Mouse (Mus musculus) liver, embryonic 14 days (tissue): ENCODE measurements around the gene Kmt2b. TPM values are rescaled to one million over a fixed set of nuclear protein-coding genes. Genes with fewer than 3 reads are reported as not detected.

ENCODE experiments used
- polyA plus RNA-seq: library from polyadenylated mRNA; depleted of rRNA; stranded (reverse); fragments of >200 nt; gene quantifications from 2 replicates; pipeline ENCODE4 v1.2.3, GENCODE M21; 2012; rRNA removed

Gene Kmt2b
- 9.7 and 11.2 TPM in 2 replicates for polyA plus RNA-seq

DNA sequence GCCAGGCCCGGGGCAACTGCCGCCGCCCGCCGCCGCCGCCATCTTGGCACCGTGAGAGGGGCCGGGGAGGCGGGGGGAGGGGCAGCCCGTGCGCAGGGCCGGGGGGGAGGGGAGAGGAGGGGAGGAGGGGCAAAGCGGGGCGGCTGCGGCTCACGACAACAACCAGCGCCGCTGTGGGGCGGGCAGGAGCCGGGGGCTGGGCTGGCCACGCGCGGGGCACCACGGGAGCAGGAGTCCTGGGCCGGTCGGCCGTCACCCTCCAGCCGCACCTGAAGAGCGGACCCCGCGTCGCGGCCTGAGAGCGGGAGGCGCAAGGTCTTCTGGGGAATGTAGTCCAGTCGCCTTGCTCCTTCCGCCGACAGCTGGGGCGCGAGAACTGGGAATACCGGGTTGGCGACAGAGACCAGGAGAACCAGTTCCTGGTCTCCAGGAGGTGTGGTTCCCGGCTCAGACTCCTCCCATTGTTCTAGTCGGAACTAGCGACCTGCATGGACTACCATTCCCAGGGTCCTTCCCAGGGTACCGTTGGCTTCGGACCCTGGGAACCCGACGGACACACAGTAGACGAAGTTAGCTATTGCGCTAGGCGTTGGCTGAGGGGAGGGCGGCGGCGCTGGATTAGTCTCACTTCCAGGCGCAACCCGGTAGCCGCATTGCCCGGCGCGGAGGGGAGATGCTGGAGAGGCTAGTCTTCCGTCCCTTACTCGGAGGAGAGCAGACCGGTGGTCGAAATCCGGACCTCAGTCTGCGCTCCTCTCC lies at the start of gene Kmt2b:
TSS of gene Kmt2b (minus strand) at position 51 of the 759 bp plus-strand sequence.

GRCm38 (mm10) chr7:30635752-30636151 lies 47.2 kb upstream of the Kmt2b start, which contains the start of gene Etv2:
TSS of gene Etv2 (minus strand) at chr7:30635852.

DNA sequence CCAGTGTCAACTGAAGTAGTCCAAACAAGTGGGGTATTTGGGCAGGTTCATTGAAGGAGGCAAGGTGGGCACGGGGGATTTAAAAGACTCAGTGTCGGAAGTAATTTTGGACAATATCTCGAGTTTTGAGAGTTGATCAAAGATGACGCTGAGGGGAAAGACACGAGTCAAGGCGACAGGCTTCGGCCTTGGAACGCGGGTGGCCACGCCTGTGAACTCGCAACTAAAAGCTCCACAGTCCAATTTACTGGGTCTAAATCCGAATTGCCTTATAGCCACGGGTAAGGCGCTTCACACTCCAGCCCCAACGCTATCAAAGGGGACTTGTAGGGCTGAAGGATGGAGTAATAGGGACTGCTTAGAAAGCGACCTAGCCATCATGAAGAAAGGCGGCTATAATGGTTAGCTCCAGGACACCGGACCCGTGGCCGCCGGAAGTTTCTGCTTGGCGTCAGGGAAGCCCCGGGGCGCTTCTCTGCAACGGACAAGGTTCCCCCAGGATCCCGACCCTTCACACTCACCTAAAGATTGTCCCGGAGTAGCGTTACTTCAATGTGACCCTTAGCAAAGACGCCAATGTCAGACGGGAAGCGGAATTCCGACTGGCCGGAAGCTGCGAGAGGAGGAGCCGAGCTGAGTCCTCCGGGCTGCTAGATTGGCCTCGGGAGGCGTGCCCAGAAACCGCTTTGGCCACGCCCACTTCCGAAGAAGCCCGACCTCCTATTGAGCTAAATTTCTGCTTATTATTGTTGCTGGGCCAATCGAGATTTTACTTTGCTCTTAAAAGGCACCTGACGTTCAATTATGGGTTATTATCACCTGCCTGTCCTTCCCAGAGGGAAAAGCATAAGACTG lies 37.2 kb upstream of the Kmt2b start, which contains the start of gene Cox6b1:
TSS of gene Cox6b1 (minus strand) at position 622 of the 855 bp plus-strand sequence.

DNA sequence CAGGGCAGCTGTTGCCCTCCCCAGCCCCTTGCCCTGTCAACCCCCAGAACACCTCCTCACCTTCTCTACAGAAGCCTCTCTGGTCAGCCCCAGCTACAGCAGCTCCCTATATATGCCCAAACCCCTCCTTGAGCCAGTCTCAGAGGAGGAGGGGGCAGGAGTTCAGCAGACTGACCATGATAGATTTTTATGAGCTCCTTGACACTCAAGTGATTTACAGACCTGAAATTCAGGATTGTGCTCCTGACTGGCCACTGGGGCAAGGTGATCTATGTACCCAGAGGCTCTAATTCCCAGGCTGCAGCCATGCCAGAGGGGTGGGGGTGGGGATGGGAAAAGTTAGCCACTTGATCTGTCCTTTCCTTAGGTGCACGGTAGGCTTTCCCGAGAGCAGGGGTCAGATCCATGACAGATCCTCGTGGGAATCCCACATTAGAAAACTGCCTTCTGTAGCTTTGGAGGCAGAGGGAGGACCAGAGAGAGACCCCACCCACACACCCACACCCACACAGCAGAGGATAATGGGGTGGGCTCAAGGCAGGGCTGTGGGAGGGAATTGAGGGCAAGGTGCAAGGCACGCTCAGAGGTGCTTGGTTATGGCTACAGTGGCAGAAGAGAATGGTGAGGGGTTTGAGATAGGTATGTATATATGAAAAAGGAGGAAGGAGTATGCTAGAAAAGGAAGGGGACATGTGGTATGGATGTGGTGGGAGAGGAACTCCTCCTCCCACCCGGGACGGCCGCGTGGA lies 24.3 kb upstream of the Kmt2b start, which contains the start of gene Upk1a:
TSS of gene Upk1a (minus strand) at position 194 of the 749 bp plus-strand sequence.

GRCm38 (mm10) chr7:30598786-30599185 lies 10.3 kb upstream of the Kmt2b start, which contains the start of gene Zbtb32:
TSS of gene Zbtb32 (minus strand) at chr7:30598909.

GRCm38 (mm10) chr7:30564970-30565571 lies 23.5 kb downstream of the Kmt2b start, which contains the start of gene Igflr1:
TSS of gene Igflr1 (plus strand) at chr7:30565427.

DNA sequence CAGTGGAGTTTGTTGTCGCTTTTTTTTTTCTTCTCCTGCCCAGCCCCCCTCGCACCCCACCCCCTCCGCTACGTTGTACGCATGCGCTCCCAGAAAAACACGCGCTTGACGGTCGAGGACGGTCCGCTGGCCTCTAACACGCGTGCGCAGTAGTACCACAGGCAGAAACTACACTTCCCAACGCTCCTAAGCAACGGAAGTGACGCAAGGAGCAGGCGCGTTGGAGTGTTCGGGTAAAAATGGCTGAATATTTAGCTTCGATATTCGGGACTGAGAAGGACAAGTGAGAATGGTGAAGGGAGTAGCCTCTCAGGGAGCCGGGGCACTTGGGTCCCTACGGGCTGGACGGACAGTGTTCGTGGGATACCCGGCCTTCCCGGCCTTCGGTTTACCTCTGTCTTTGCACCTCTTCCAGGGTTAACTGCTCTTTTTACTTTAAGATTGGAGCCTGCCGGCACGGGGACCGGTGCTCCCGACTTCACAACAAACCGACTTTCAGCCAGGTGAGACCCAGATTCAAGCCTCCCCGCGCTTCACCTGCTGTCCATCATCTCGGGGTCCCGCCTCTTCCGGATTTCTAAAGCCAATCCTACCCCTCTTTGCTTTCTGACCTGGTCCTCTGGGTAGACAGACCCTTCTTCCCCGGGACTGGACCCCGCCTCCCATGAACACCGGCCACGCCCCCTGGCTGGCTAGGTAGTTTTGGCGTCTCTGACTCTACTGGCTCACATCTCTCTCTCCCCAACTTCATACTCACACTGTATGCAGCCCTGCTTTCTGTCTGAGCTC lies 25.2 kb downstream of the Kmt2b start, which contains the start of the genes U2af1l4, Gm49396 and Psenen:
TSS of gene U2af1l4 (plus strand) at position 185 of the 789 bp plus-strand sequence.
TSS of gene Gm49396 (plus strand) at position 228 of the 789 bp plus-strand sequence.
TSS of gene Psenen (minus strand) at position 511 of the 789 bp plus-strand sequence.

DNA sequence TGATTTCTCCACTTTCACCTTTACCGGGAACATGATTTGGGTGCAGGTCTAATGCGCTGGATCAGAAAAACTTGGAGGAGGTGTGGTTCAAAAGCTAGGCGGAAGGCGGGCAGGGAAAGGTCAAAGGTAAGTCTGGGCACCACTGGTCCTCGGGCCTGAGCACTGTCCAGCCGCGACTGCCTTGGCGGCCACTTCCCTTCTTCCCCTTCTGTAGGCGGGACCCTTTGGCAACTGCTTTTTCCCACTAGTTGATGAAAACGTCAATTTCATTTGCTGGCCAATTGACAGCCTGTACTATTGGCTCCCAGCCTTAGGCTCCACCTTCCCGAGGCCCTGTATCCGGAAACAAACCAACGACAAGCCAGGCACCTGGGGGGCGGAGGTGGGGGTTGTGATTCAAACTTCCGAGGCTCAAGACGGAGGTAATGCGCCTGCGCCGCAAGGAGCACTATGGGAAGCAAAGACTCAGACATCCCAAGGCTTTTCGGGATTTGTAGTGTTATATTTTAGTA lies 29.0 kb downstream of the Kmt2b start, which contains the start of gene Lin37:
TSS of gene Lin37 (minus strand) at position 396 of the 512 bp plus-strand sequence.

DNA sequence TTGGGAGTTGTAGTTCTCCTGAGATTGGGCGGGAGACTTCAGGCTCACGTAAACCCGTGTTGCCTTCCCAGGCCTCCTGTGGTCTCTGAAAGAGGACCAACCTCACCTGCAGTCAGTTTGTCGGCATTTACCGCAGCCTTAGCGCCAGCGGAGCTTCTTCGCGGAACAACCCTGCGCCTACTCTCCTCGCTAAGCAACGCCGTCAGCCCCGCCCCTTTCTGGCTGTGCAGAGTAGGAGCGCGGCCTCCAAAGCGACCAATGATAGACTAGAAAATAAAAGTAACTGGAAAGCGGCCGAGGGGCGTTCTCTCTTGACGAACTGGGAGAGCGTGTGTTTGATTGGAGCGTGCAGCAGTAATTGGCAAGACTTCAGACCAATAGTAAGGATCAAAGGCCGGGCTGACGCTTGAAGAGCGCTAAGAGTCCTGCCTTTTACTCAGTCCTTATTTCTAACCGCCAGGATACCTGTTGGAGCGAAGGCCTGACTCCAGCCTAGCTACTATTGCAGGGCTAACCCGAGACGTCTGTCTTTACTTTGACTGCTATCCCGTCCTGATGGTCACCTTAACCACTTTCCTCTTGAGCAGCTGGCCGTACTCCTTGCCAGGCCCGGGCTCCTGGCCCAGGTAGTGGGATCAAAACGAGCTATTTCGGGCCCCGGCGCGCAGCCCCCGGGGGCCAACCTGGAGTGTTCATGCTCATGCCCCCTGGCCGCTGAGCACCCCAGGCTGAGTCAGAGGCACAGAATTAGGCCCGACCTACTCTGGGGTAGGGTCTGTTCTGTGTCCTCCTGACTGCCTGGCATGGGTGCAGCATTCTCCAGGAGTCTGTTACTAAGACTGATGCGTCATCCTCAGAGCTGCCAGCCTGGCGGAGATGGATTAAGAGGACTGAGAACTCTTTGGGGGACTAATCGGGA lies 36.2 kb downstream of the Kmt2b start, which contains the start of the genes Hspb6 and Proser3:
TSS of gene Hspb6 (plus strand) at position 77 of the 919 bp plus-strand sequence.
TSS of gene Proser3 (minus strand) at position 198 of the 919 bp plus-strand sequence.

GRCm38 (mm10) chr7:30534633-30535577 lies 53.6 kb downstream of the Kmt2b start, which contains the start of gene Arhgap33:
TSS of gene Arhgap33 (minus strand) at chr7:30535060.

Other genes starting within 250 kb of the Kmt2b start
- gene Lrfn3, start 226.0 kb downstream of the Kmt2b start, polyA plus RNA-seq, result 1.1 and 1.2 TPM in 2 replicates
- gene Tyrobp, start 175.0 kb downstream of the Kmt2b start, polyA plus RNA-seq, result 65.2 and 83.0 TPM in 2 replicates
- 2.0 and 2.7 TPM in 2 replicates for gene Hcst, start 168.9 kb downstream of the Kmt2b start, polyA plus RNA-seq
- 0.76 and 1.2 TPM in 2 replicates for gene Nfkbid, start 167.0 kb downstream of the Kmt2b start, polyA plus RNA-seq
- gene Aplp1, start 143.2 kb downstream of the Kmt2b start, polyA plus RNA-seq, result 2.6 and 3.0 TPM in 2 replicates
- gene Kirrel2, start 131.0 kb downstream of the Kmt2b start, polyA plus RNA-seq, result 0.06 and 0.09 TPM in 2 replicates
- 0.06 and 0.07 TPM in 2 replicates for gene Nphs1, start 130.4 kb downstream of the Kmt2b start, polyA plus RNA-seq
- gene Prodh2, start 95.1 kb downstream of the Kmt2b start, polyA plus RNA-seq, result 40.2 and 47.9 TPM in 2 replicates
- gene Arhgap33, start 53.7 kb downstream of the Kmt2b start, polyA plus RNA-seq, result 5.9 and 7.3 TPM in 2 replicates
- 3.4 and 3.7 TPM in 2 replicates for gene Hspb6, start 36.5 kb downstream of the Kmt2b start, polyA plus RNA-seq
- 5.0 and 6.7 TPM in 2 replicates for gene Proser3, start 36.4 kb downstream of the Kmt2b start, polyA plus RNA-seq
- 14.5 and 16.8 TPM in 2 replicates for gene Lin37, start 28.9 kb downstream of the Kmt2b start, polyA plus RNA-seq
- gene U2af1l4, start 25.4 kb downstream of the Kmt2b start, polyA plus RNA-seq, result 30.3 and 31.5 TPM in 2 replicates
- gene Gm49396, start 25.4 kb downstream of the Kmt2b start, polyA plus RNA-seq, result 1.0 and 1.8 TPM in 2 replicates
- gene Psenen, start 25.1 kb downstream of the Kmt2b start, polyA plus RNA-seq, result 52.6 and 62.2 TPM in 2 replicates
- gene Igflr1, start 23.3 kb downstream of the Kmt2b start, polyA plus RNA-seq, result 1.6 and 1.8 TPM in 2 replicates
- gene Zbtb32, start 10.2 kb upstream of the Kmt2b start, polyA plus RNA-seq, result 0.03 and 0.09 TPM in 2 replicates
- 0.21 and 0.71 TPM in 2 replicates for gene Upk1a, start 24.1 kb upstream of the Kmt2b start, polyA plus RNA-seq
- 430 and 478 TPM in 2 replicates for gene Cox6b1, start 37.4 kb upstream of the Kmt2b start, polyA plus RNA-seq
- gene Etv2, start 47.1 kb upstream of the Kmt2b start, polyA plus RNA-seq, result 0.03 TPM in 1 of 2 replicates, not detected in the other
- 21.9 and 25.1 TPM in 2 replicates for gene Rbm42, start 61.6 kb upstream of the Kmt2b start, polyA plus RNA-seq
- gene Haus5, start 76.3 kb upstream of the Kmt2b start, polyA plus RNA-seq, result 24.1 and 28.2 TPM in 2 replicates
- not detected in 2 replicates for gene Pmis2, start 82.9 kb upstream of the Kmt2b start, polyA plus RNA-seq
- gene 2200002J24Rik, start 110.2 kb upstream of the Kmt2b start, polyA plus RNA-seq, result 0.09 and 0.21 TPM in 2 replicates
- gene Atp4a, start 123.5 kb upstream of the Kmt2b start, polyA plus RNA-seq, result 0.74 and 0.90 TPM in 2 replicates
- 56.5 and 63.8 TPM in 2 replicates for gene Tmem147, start 140.8 kb upstream of the Kmt2b start, polyA plus RNA-seq
- not detected in 2 replicates for gene Gapdhs, start 155.0 kb upstream of the Kmt2b start, polyA plus RNA-seq
- 0.61 and 0.74 TPM in 2 replicates for gene Sbsn, start 162.7 kb upstream of the Kmt2b start, polyA plus RNA-seq
- gene Dmkn, start 175.0 kb upstream of the Kmt2b start, polyA plus RNA-seq, result 0.16 and 0.25 TPM in 2 replicates
- 0.20 TPM in 1 of 2 replicates, not detected in the other for gene Krtdap, start 199.2 kb upstream of the Kmt2b start, polyA plus RNA-seq
- gene Ffar2, start 235.0 kb upstream of the Kmt2b start, polyA plus RNA-seq, result 0.31 and 0.33 TPM in 2 replicates